Mouse (Mus musculus) splenic B cell, adult 2 months (primary cell): ENCODE data around the gene Olfr389.

Experiments
- DNase-seq: peaks from one replicate; pipeline ENCODE4 v3.0.0-alpha.2; 2011; ENCODE audit warnings: low read depth, low spot score
- H3K27me3 ChIP-seq: 2 replicates; pipeline ENCODE4 v1.6.1; 2012; ENCODE audit warnings: mild to moderate bottlenecking, low read length, moderate library complexity, mixed read lengths; ENCODE audit not compliant: control insufficient read depth, poor library complexity, insufficient read depth, severe bottlenecking
- H3K36me3 ChIP-seq: 2 replicates; pipeline ENCODE4 v1.6.1; 2012; ENCODE audit warnings: mild to moderate bottlenecking, low read length, moderate library complexity, mixed read lengths; ENCODE audit not compliant: control insufficient read depth, poor library complexity, insufficient read depth, severe bottlenecking

Gene Olfr389

DNA sequence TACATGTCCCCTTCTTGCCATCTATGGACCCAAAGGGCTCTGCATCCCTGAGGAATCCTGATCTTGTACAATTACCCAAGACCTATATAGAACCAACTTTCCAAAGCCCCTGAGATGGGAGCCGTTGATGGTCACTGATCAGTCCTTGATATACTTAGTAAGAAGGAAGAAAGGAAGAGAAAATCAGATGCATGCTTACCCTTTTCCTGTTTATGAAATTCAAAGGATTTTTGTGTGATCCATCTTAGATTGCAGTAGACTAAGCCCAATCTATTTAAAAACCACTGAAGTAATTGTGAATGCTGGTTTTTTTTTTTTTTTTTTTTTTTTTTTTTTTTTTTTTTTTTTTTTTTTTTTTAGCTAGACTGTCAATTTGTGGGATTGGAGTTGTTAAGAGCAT is at the start of gene Olfr389:
Olfr389 (minus strand) TSS at position 101 of the 400 bp plus-strand sequence.
- H3K36me3 ChIP-seq: no peaks in the 10 kb centered on the region
- no peaks in the 10 kb centered on the region for H3K27me3 ChIP-seq
- no peak for DNase-seq

DNA sequence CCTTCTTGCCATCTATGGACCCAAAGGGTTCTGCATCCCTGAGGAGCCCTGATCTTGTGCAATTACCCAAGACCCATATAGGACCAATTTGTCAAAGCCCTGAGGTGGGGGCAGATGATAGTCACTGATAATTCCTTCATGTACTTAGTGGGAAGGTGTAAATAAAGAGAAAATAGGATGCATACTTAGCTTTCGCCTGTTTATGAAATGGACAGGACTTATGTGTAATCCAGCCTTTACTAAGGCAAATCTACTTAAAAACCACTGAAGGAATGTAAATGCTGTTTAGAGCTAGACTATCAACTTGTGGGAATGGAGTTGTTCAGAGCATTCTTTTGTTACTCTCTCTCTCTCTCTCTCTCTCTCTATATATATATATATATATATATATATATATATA is 36.4 kb upstream of the Olfr389 start, which contains the start of gene Olfr392:
Olfr392 (minus strand) TSS at position 101 of the 400 bp plus-strand sequence.
- no peak for DNase-seq
- Histone ChIP-seq H3K36me3 (no peaks in the 10 kb centered on the region), H3K27me3 (no peaks in the 10 kb centered on the region)

DNA sequence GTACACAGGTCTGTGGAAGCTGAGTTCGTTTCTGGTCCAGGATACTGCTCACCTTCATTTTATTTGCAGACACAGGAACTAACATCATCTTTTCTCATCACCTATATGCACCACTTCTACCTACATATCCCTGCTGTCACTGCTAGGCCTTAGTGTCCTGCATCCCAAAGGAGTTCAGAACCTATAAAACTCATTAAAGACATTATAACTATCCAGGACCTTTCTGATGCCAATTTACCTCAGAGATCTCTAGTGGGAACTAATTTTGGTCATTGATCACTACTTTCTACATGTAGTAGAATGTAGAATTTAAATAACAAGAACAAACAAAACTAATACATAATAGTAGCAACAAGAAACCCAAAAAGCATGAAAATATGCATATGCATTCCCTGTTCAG is 22.4 kb upstream of the Olfr389 start, which contains the start of gene Olfr391-ps:
Olfr391-ps (minus strand) TSS at position 101 of the 400 bp plus-strand sequence.
- no peak for DNase-seq
- no peaks in the 10 kb centered on the region for H3K36me3 ChIP-seq
- H3K27me3 ChIP-seq: no peaks in the 10 kb centered on the region

DNA sequence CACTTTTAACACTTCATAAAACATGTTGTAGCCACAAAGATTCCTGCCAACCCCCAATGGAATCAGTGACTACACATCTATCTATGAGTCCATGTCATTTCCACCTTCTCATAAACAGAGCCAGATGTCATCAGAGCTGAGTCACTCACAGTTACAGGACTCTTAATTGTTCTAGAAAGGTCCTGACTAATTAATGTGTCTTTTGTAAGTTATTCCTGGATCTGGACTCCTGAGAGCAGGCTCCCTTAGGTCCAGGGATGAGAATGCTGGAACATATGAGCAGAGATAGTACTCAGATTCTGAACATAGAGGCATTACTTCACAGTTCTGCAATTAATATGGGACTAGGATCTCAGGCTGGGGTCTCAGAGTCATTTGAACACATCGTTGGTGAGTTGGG is 2.2 kb upstream of the Olfr389 start, which contains the start of gene Olfr390:
Olfr390 (plus strand) TSS at position 301 of the 400 bp plus-strand sequence.
- no peak for DNase-seq
- no peaks in the 10 kb centered on the region for H3K27me3 ChIP-seq
- H3K36me3 ChIP-seq: no peaks in the 10 kb centered on the region

DNA sequence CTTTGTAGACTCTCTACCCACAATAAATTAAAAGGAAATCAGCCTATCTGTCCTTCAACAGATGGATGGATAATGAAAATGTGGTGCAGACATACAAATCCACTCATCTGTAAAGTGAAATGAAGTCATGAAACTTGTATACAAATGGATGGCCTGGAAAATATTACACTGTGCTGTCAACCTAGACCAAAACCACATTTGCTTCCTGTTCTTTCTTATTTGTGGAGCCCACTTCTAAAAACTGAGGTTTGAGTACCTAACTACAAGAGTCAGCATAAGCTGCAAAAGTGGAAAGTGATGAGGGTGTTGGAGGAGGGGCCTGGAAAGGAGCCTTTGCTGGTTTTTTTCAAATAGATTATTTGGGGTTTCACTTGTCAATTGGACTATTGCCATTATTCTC is 21.4 kb downstream of the Olfr389 start:
- H3K36me3 ChIP-seq: no peaks in the 10 kb centered on the region
- H3K27me3 ChIP-seq: no peaks in the 10 kb centered on the region
- DNase-seq: no peak
